Mouse (Mus musculus) liver, postnatal 0 days (tissue): ENCODE results near the gene Gm47283.

Experiments used
- CTCF ChIP-seq: sonication (generic); IDR thresholded peaks from 2 replicates; pipeline ENCODE4 v1.5.1; 2016; ENCODE audit warnings: antibody characterized with exemption, low read depth
- EP300 ChIP-seq: IDR thresholded peaks from 2 replicates; pipeline ENCODE4 v1.6.1; 2016; ENCODE audit warnings: antibody characterized with exemption, low read depth, mild to moderate bottlenecking

DNA sequence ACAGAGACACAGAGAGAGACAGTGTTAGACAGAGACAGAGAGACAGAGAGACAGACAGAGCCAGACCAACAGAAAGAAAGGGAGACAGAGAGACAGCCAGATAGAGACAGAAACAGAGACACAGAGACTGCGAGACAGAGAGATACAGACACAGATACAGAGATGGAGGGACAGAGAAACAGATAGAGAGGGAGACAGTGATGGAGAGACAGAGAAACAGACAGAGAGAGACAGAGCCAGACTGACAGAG lies 46.2 kb upstream of the Gm47283 start:
- TF ChIP-seq CTCF: no peak
- no peak for TF ChIP-seq EP300
